Mouse (Mus musculus) heart, embryonic 16.5 days (tissue): ENCODE results near the gene Acer1. TPM values are rescaled to one million over a fixed set of nuclear protein-coding genes. Genes with fewer than 3 reads are reported as not detected.

Experiments
- ATAC-seq: fragments of 200-750 bp; cut with Nextera tagmentation; replicated peaks from 2 replicates; pipeline ENCODE4 v1.8.0; 2017; ENCODE audit warnings: moderate number of reproducible peaks; ENCODE audit not compliant: insufficient read depth, low FRiP score; ENCODE audit errors: extremely low read depth
- H3K27ac ChIP-seq: fragments of 300-500 bp; sonication (generic); 2 replicates; pipeline ENCODE4 v1.5.1; 2014; ENCODE audit warnings: mild to moderate bottlenecking, low read length, control low read depth, moderate library complexity
- H3K27me3 ChIP-seq: fragments of 300-500 bp; sonication (generic); 2 replicates; pipeline ENCODE4 v1.6.1; 2014; ENCODE audit warnings: low read length, mixed read lengths; ENCODE audit not compliant: control insufficient read depth, insufficient read depth
- H3K36me3 ChIP-seq: fragments of 300-500 bp; sonication (generic); 2 replicates; pipeline ENCODE4 v1.6.1; 2014; ENCODE audit not compliant: control insufficient read depth, insufficient read depth
- H3K4me1 ChIP-seq: fragments of 300-500 bp; sonication (generic); 2 replicates; pipeline ENCODE4 v1.6.1; 2014; ENCODE audit warnings: low read length, mixed read lengths; ENCODE audit not compliant: control insufficient read depth, insufficient read depth
- H3K4me2 ChIP-seq: fragments of 300-500 bp; sonication (generic); 2 replicates; pipeline ENCODE4 v1.6.1; 2014; ENCODE audit warnings: low read depth, mild to moderate bottlenecking, control low read depth, low read length
- H3K4me3 ChIP-seq: fragments of 300-500 bp; sonication (generic); 2 replicates; pipeline ENCODE4 v1.5.1; 2014; ENCODE audit warnings: mild to moderate bottlenecking, control low read depth, low read length
- H3K9ac ChIP-seq: fragments of 300-500 bp; sonication (generic); 2 replicates; pipeline ENCODE4 v1.6.1; 2014; ENCODE audit warnings: low read length, control low read depth
- H3K9me3 ChIP-seq: fragments of 300-500 bp; sonication (generic); replicated peaks from 2 replicates; pipeline ENCODE4 v1.6.1; 2016; ENCODE audit warnings: low read length; ENCODE audit not compliant: control insufficient read depth
- WGBS: fragments of 180-500 bp; shearing (Covaris S2); extraction: QIAGEN DNeasy Blood & Tissue Kit; methylation state at CpG from one replicate; pipeline ENCODE4 v1.1.7; 2014; 5-methylcytosine and 5-hydroxymethylcytosine counted together
- polyA plus RNA-seq: library from polyadenylated mRNA; unstranded; fragments of >200 nt; fragmentation: Nextera tagmentation; extraction: Ambion mirVana; gene quantifications from 2 replicates; pipeline ENCODE4 v1.2.1, GENCODE M21; 2015

Gene Acer1
- polyA plus RNA-seq, 1 experiment from 2014 or later, result 0.05 TPM

- peaks cover 17% of the 10 kb centered on the region for H3K36me3 ChIP-seq
- peaks cover 13% of the 10 kb centered on the region for H3K4me1 ChIP-seq
- no peaks in the 10 kb centered on the region for H3K27me3 ChIP-seq
- H3K4me2 ChIP-seq, result peak overlapping the region; percentile 96
- peak overlapping the region; percentile 88 for H3K4me3 ChIP-seq
- ATAC-seq, result peak; percentile 20
- peak overlapping the region; percentile 73 for H3K27ac ChIP-seq
- 0% methylated on average over 19 of the region's 19 CpGs for WGBS
- no peaks in the 10 kb centered on the region for H3K9me3 ChIP-seq
- H3K9ac ChIP-seq, result peak overlapping the region; percentile 88
These were observed 28.9 kb upstream of the Acer1 start for GRCm38 (mm10) chr17:57010911-57011235.

- H3K4me1 ChIP-seq, result peaks cover 13% of the 10 kb centered on the region
- 91% methylated on average over 13 of the region's 13 CpGs for WGBS
- H3K4me3 ChIP-seq, result no peak overlapping the region
- no peaks in the 10 kb centered on the region for H3K9me3 ChIP-seq
- H3K36me3 ChIP-seq, result peaks cover 40% of the 10 kb centered on the region
- H3K4me2 ChIP-seq, result no peak overlapping the region
- H3K27ac ChIP-seq, result no peak overlapping the region
- H3K27me3 ChIP-seq, result no peaks in the 10 kb centered on the region
- no peak for ATAC-seq
- H3K9ac ChIP-seq, result no peak overlapping the region
These were observed 25.4 kb upstream of the Acer1 start for GRCm38 (mm10) chr17:57007137-57007905.

DNA sequence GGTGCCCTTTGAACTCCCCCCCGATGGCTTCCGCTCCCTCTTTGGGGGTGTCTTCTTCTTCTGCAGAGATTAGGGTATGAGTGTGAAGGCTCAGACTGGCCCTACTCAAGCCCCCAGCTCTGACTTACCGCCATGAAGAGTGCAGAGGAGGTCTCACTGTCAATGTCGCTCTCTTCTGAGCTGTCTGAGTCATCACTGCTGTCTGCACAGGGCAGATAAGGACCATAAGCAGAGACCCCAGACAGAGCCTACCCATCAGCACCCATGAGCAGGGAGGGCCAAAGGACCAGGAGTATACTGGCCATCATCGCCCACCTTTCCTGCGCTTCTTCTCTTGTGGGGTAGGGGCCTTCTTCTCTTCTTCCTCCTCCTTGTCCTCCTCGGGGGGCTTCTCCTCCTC lies 22.1 kb upstream of the Acer1 start:
- 82% methylated on average over 7 of the region's 7 CpGs for WGBS
- Histone ChIP-seq H3K4me3 (no peak overlapping the region), H3K4me1 (peaks cover 14% of the 10 kb centered on the region), H3K27me3 (no peaks in the 10 kb centered on the region), H3K4me2 (no peak overlapping the region), H3K27ac (no peak overlapping the region), H3K9ac (no peak overlapping the region), H3K36me3 (peaks cover 47% of the 10 kb centered on the region), H3K9me3 (no peaks in the 10 kb centered on the region)
- no peak for ATAC-seq

DNA sequence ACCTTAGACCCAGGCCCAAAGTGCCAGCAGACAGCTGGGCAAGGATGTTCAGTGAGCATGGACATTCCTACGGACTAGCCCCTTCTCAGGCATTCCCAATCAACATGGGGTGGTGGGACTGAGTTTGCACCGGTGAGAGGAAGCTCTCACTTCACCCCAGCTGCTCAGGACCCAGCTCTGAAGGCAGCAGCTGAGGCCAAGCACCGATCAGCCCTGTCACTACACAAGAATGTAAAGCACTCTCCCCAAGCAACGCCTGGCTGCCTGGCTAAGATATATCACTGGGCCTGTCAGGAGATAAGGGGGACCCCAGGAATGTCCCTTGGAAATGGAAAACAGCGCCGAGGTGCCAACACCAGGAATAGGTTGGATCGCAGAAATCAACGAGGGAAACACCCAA lies 19.3 kb upstream of the Acer1 start:
- Histone ChIP-seq H3K9me3 (no peaks in the 10 kb centered on the region), H3K27ac (peak overlapping the region; percentile 71), H3K4me3 (no peak overlapping the region), H3K4me1 (peaks cover 26% of the 10 kb centered on the region), H3K36me3 (peaks cover 39% of the 10 kb centered on the region), H3K9ac (peak overlapping the region; percentile 51; the same call in 1 of the 2 replicates), H3K27me3 (no peaks in the 10 kb centered on the region), H3K4me2 (peak overlapping the region; percentile 28)
- ATAC-seq, result no peak
- WGBS, result 18% methylated on average over 8 of the region's 8 CpGs

DNA sequence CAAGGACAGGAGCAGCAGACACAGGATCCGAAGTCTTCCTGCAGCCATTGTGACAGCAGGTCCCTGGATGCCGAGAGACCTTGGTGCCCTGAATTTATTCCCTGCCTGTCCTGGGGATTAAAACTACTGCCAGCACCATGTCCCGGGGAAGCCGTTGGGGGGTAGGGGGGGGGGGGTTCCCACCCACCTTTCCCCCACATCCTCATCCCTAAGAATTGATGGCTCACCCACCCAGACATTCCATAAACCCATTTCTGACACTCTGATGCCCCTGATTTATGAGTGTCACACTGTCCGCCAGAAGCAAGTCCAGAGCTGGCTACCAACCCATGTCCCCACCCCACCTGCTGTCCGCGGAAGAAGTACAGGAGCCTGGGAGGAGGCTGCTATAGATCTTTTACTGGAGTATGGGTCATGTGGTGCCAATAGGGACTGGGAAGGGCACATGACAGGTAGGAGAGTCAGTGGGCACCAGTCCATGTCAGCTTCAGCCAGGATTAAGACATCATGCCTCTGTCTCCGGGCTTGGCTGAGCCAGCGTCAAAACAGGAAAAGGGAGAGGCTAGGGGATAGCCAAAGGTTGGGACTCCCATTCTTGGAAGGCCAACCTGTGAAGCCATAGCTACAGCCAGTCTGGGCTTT lies 18.2 kb upstream of the Acer1 start, which contains the start of gene Pspn:
Gene Pspn, minus strand, starts transcription at position 51 of the 642 bp plus-strand sequence.
- H3K4me3 ChIP-seq, result no peak within 1 kb of the TSS
- peaks cover 26% of the 10 kb centered on the region for H3K4me1 ChIP-seq
- H3K27me3 ChIP-seq, result no peaks in the 10 kb centered on the region
- no peaks in the 10 kb centered on the region for H3K9me3 ChIP-seq
- H3K4me2 ChIP-seq, result no peak within 1 kb of the TSS
- H3K27ac ChIP-seq, result no peak within 1 kb of the TSS; the same call in 1 of the 2 replicates
- 74% methylated on average over 9 of the region's 9 CpGs for WGBS
- peaks cover 39% of the 10 kb centered on the region for H3K36me3 ChIP-seq
- no peak for ATAC-seq
- H3K9ac ChIP-seq, result no peak within 1 kb of the TSS

- H3K9ac ChIP-seq, result no peak overlapping the region
- ATAC-seq, result no peak
- H3K36me3 ChIP-seq, result peaks cover 39% of the 10 kb centered on the region
- peaks cover 26% of the 10 kb centered on the region for H3K4me1 ChIP-seq
- no peaks in the 10 kb centered on the region for H3K27me3 ChIP-seq
- H3K4me2 ChIP-seq, result no peak overlapping the region
- H3K27ac ChIP-seq, result no peak overlapping the region
- no peaks in the 10 kb centered on the region for H3K9me3 ChIP-seq
- 89% methylated on average over 9 of the region's 9 CpGs for WGBS
- no peak overlapping the region for H3K4me3 ChIP-seq
These were observed 17.5 kb upstream of the Acer1 start for GRCm38 (mm10) chr17:56999414-56999813.

- Histone ChIP-seq H3K36me3 (peaks cover 43% of the 10 kb centered on the region), H3K4me1 (peaks cover 26% of the 10 kb centered on the region), H3K27ac (peak within 1 kb of the TSS; percentile 85), H3K4me3 (peak within 1 kb of the TSS; percentile 81), H3K4me2 (peak within 1 kb of the TSS; percentile 64), H3K9ac (peak within 1 kb of the TSS; percentile 77), H3K9me3 (no peaks in the 10 kb centered on the region), H3K27me3 (no peaks in the 10 kb centered on the region)
- WGBS, result under 1% methylated on average over 38 of the region's 38 CpGs
- ATAC-seq, result peak; percentile 99
These were observed 15.2 kb upstream of the Acer1 start, which contains the start of gene Alkbh7 for GRCm38 (mm10) chr17:56997029-56997667. Gene Alkbh7 (plus strand): TSS chr17:56997339.

DNA sequence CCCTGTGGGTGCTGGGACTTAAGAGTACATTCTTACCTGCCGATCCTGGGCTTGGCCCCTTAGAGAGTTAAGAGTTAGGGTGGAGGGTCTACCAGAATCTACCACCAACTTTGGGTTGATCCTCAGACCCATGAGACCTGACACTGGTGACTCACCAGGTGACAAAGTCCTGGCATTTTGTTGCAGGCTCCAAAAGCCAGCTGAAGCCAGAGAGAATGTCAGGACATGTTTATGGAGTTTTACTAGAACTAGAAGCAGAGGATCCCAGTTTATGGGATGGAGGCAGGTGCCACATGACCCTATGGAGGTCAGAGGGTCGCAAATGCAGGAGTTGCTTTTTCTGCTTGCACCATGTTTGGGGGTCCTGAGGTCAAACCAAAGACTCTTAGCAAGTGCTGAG lies 14.6 kb upstream of the Acer1 start:
- Histone ChIP-seq H3K4me1 (peaks cover 21% of the 10 kb centered on the region), H3K9me3 (no peaks in the 10 kb centered on the region), H3K4me2 (no peak overlapping the region), H3K27me3 (no peaks in the 10 kb centered on the region), H3K9ac (peak overlapping the region; percentile 24; the same call in 1 of the 2 replicates), H3K27ac (peak overlapping the region; percentile 53), H3K36me3 (peaks cover 45% of the 10 kb centered on the region), H3K4me3 (peak overlapping the region; percentile 81; the same call in 1 of the 2 replicates)
- no peak for ATAC-seq
- WGBS, result 67% methylated on average over 2 of the region's 2 CpGs

- no peak for ATAC-seq
- peaks cover 47% of the 10 kb centered on the region for H3K36me3 ChIP-seq
- no peaks in the 10 kb centered on the region for H3K27me3 ChIP-seq
- WGBS, result 83% methylated on average over 8 of the region's 8 CpGs
- no peak overlapping the region for H3K4me2 ChIP-seq
- no peak overlapping the region for H3K9ac ChIP-seq
- no peaks in the 10 kb centered on the region for H3K9me3 ChIP-seq
- peaks cover 17% of the 10 kb centered on the region for H3K4me1 ChIP-seq
- no peak overlapping the region for H3K4me3 ChIP-seq
- no peak overlapping the region for H3K27ac ChIP-seq
These were observed 13.1 kb upstream of the Acer1 start for GRCm38 (mm10) chr17:56995046-56995445.
